Mouse (Mus musculus): ENCODE measurements at regions not wholly inside any gene's neighbourhood (a gene's known extent, or its start where the extent isn't known, plus 50 kb on each side); places are given as distances from the start of the nearest gene placed in this dataset.

- TF ChIP-seq CTCF (IDR thresholded peaks at IDR 0.05; ENCODE audit: low read depth) (no peak), EP300 (IDR thresholded peaks at IDR 0.05; ENCODE audit: low read depth) (no peak)
Observed at GRCm38 (mm10) chr17:85808580-85808979, 120.5 kb upstream of the Six2 start.
